Mouse (Mus musculus): ENCODE data around the gene Arsa. TPM values are rescaled to one million over a fixed set of nuclear protein-coding genes. Genes with fewer than 3 reads are reported as not detected.
A peak's percentile ranks its signal among the peaks of the same experiment; 100 is the strongest.

Arsa gene
- polyA plus RNA-seq, 1 experiment from 2014 or later, result 10.0 TPM

DNA sequence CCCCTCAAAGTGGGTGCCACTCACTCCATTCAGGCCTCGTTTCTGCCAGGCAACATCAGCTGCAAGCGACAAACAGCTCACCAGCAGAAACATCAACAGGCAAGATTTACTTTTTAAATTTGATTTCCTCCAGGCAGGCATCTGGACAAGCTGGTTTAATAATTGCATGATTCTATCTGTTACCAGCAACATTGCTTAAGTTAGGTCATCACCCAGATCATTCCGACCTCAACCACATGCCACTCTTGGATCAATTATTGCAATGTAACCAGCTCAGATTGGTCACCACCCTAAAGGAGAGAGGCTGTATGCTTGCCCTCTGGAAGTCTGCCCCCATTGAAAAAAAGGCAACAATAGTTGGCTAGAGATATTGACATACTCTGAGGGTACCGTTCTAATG is 5.7 kb downstream of the Arsa start:
- Histone ChIP-seq H3K4me1 (replicated peaks; ENCODE audit: control insufficient read depth, insufficient read depth, low read length) (0 out of 2 replicates have a peak, but pooled peaks cover 2% of the 10 kb centered on the region), H3K27me3 (ENCODE audit: control insufficient read depth, insufficient read depth, low read length) (no peaks in the 10 kb centered on the region), H3K27ac (ENCODE audit: low read depth, low read length) (no peak overlapping the region), H3K36me3 (ENCODE audit: control insufficient read depth, insufficient read depth, low read length) (no peaks in the 10 kb centered on the region), H3K9ac (ENCODE audit: low read depth, low read length) (no peak overlapping the region), H3K9me3 (ENCODE audit: control insufficient read depth, low read length) (no peaks in the 10 kb centered on the region), H3K4me3 (ENCODE audit: low read depth, low read length) (no peak overlapping the region), H3K4me2 (replicated peaks; ENCODE audit: low read depth, low read length) (no peak overlapping the region)
- 93% methylated on average over 4 of the region's 4 CpGs for WGBS
- ATAC-seq (ENCODE audit: low FRiP score) (no peak), DNase-seq (ENCODE audit: low spot score) (no peak)

GRCm38 (mm10) chr15:89468577-89468976 is 8.6 kb downstream of the Arsa start:
- 39% methylated on average over 2 of the region's 2 CpGs for WGBS
- H3K9me3 ChIP-seq (ENCODE audit: control insufficient read depth, low read length), result no peaks in the 10 kb centered on the region
- no peaks in the 10 kb centered on the region for H3K36me3 ChIP-seq (ENCODE audit: control insufficient read depth, insufficient read depth, low read length)
- H3K27ac ChIP-seq (ENCODE audit: low read depth, low read length), result no peak overlapping the region
- no peak overlapping the region for H3K4me3 ChIP-seq (ENCODE audit: low read depth, low read length)
- H3K27me3 ChIP-seq (ENCODE audit: control insufficient read depth, insufficient read depth, low read length), result no peaks in the 10 kb centered on the region
- H3K4me2 ChIP-seq (replicated peaks; ENCODE audit: low read depth, low read length), result no peak overlapping the region
- H3K4me1 ChIP-seq (replicated peaks; ENCODE audit: control insufficient read depth, insufficient read depth, low read length), result no peaks in the 10 kb centered on the region
- ATAC-seq (ENCODE audit: low FRiP score), result no peak
- H3K9ac ChIP-seq (ENCODE audit: low read depth, low read length), result no peak overlapping the region
- DNase-seq (ENCODE audit: low spot score), result peak; percentile 55

GRCm38 (mm10) chr15:89465052-89465451 is 12.2 kb downstream of the Arsa start:
- Histone ChIP-seq H3K27ac (ENCODE audit: low read depth, low read length) (no peak overlapping the region), H3K36me3 (ENCODE audit: control insufficient read depth, insufficient read depth, low read length) (peaks cover 7% of the 10 kb centered on the region; the same call in 1 of the 2 replicates), H3K4me1 (replicated peaks; ENCODE audit: control insufficient read depth, insufficient read depth, low read length) (no peaks in the 10 kb centered on the region), H3K27me3 (ENCODE audit: control insufficient read depth, insufficient read depth, low read length) (no peaks in the 10 kb centered on the region), H3K4me3 (ENCODE audit: low read depth, low read length) (no peak overlapping the region), H3K9ac (ENCODE audit: low read depth, low read length) (no peak overlapping the region), H3K4me2 (replicated peaks; ENCODE audit: low read depth, low read length) (no peak overlapping the region), H3K9me3 (ENCODE audit: control insufficient read depth, low read length) (no peaks in the 10 kb centered on the region)
- peak; percentile 57 for DNase-seq (ENCODE audit: low spot score)
- 13% methylated on average over 1 of the region's 1 CpGs for WGBS
- ATAC-seq (ENCODE audit: low FRiP score), result 0 out of 2 replicates have a peak, but pooled peaks have one; percentile 31

- ATAC-seq (ENCODE audit: low FRiP score) (no peak), DNase-seq (ENCODE audit: low spot score) (no peak)
- Histone ChIP-seq H3K4me2 (replicated peaks; ENCODE audit: low read depth, low read length) (no peak overlapping the region), H3K36me3 (ENCODE audit: control insufficient read depth, insufficient read depth, low read length) (peaks cover 7% of the 10 kb centered on the region; the same call in 1 of the 2 replicates), H3K4me3 (ENCODE audit: low read depth, low read length) (no peak overlapping the region), H3K27ac (ENCODE audit: low read depth, low read length) (no peak overlapping the region), H3K27me3 (ENCODE audit: control insufficient read depth, insufficient read depth, low read length) (no peaks in the 10 kb centered on the region), H3K9ac (ENCODE audit: low read depth, low read length) (no peak overlapping the region), H3K4me1 (replicated peaks; ENCODE audit: control insufficient read depth, insufficient read depth, low read length) (no peaks in the 10 kb centered on the region), H3K9me3 (ENCODE audit: control insufficient read depth, low read length) (no peaks in the 10 kb centered on the region)
- WGBS, result 67% methylated on average over 5 of the region's 5 CpGs
Measured at GRCm38 (mm10) chr15:89463334-89464235, 13.6 kb downstream of the Arsa start.

GRCm38 (mm10) chr15:89462176-89462575 is 15.0 kb downstream of the Arsa start:
- 80% methylated on average over 7 of the region's 7 CpGs for WGBS
- Histone ChIP-seq H3K9me3 (ENCODE audit: control insufficient read depth, low read length) (no peaks in the 10 kb centered on the region), H3K4me2 (replicated peaks; ENCODE audit: low read depth, low read length) (no peak overlapping the region), H3K27me3 (ENCODE audit: control insufficient read depth, insufficient read depth, low read length) (no peaks in the 10 kb centered on the region), H3K9ac (ENCODE audit: low read depth, low read length) (no peak overlapping the region), H3K4me1 (replicated peaks; ENCODE audit: control insufficient read depth, insufficient read depth, low read length) (no peaks in the 10 kb centered on the region), H3K36me3 (ENCODE audit: control insufficient read depth, insufficient read depth, low read length) (peaks cover 12% of the 10 kb centered on the region; the same call in 1 of the 2 replicates), H3K27ac (ENCODE audit: low read depth, low read length) (no peak overlapping the region), H3K4me3 (ENCODE audit: low read depth, low read length) (no peak overlapping the region)
- ATAC-seq (ENCODE audit: low FRiP score), result no peak
- DNase-seq (ENCODE audit: low spot score), result no peak

GRCm38 (mm10) chr15:89461321-89461720 is 15.9 kb downstream of the Arsa start:
- Histone ChIP-seq H3K9me3 (ENCODE audit: control insufficient read depth, low read length) (no peaks in the 10 kb centered on the region), H3K9ac (ENCODE audit: low read depth, low read length) (no peak overlapping the region), H3K4me2 (replicated peaks; ENCODE audit: low read depth, low read length) (no peak overlapping the region), H3K4me1 (replicated peaks; ENCODE audit: control insufficient read depth, insufficient read depth, low read length) (no peaks in the 10 kb centered on the region), H3K27ac (ENCODE audit: low read depth, low read length) (no peak overlapping the region), H3K36me3 (ENCODE audit: control insufficient read depth, insufficient read depth, low read length) (peaks cover 13% of the 10 kb centered on the region; the same call in 1 of the 2 replicates), H3K4me3 (ENCODE audit: low read depth, low read length) (no peak overlapping the region), H3K27me3 (ENCODE audit: control insufficient read depth, insufficient read depth, low read length) (no peaks in the 10 kb centered on the region)
- no peak for ATAC-seq (ENCODE audit: low FRiP score)
- DNase-seq (ENCODE audit: low spot score), result no peak
- 81% methylated on average over 15 of the region's 15 CpGs for WGBS

DNA sequence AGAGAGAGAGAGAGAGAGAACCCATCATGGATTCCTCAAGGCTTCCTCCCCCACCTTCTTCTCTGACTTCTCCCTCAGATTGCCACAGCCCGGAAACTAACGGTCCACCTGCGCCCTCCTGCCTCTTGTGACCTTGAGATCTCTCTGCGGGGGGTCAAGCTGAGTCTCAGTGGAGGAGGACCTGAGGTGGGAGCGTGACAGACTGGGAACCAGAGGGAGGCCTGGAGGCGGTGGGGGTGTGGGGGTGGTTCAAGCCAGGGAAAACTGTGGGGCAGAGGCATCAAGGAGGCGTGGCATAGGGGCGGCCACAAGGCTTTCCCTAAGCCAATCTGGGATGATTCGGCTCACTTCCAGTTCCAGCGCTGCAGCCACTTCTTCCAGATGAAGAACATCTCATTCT is 16.9 kb downstream of the Arsa start:
- WGBS, result 76% methylated on average over 10 of the region's 10 CpGs
- Histone ChIP-seq H3K27me3 (ENCODE audit: control insufficient read depth, insufficient read depth, low read length) (no peaks in the 10 kb centered on the region), H3K27ac (ENCODE audit: low read depth, low read length) (no peak overlapping the region), H3K4me3 (ENCODE audit: low read depth, low read length) (no peak overlapping the region), H3K36me3 (ENCODE audit: control insufficient read depth, insufficient read depth, low read length) (peaks cover 13% of the 10 kb centered on the region; the same call in 1 of the 2 replicates), H3K4me1 (replicated peaks; ENCODE audit: control insufficient read depth, insufficient read depth, low read length) (peaks cover 5% of the 10 kb centered on the region; the same call in 1 of the 2 replicates), H3K9ac (ENCODE audit: low read depth, low read length) (no peak overlapping the region), H3K4me2 (replicated peaks; ENCODE audit: low read depth, low read length) (no peak overlapping the region), H3K9me3 (ENCODE audit: control insufficient read depth, low read length) (no peaks in the 10 kb centered on the region)
- ATAC-seq (ENCODE audit: low FRiP score) (no peak), DNase-seq (ENCODE audit: low spot score) (no peak)

GRCm38 (mm10) chr15:89459821-89460220 is 17.4 kb downstream of the Arsa start:
- no peak overlapping the region for H3K4me3 ChIP-seq (ENCODE audit: low read depth, low read length)
- H3K27ac ChIP-seq (ENCODE audit: low read depth, low read length), result no peak overlapping the region
- 92% methylated on average over 7 of the region's 7 CpGs for WGBS
- no peak overlapping the region for H3K4me2 ChIP-seq (replicated peaks; ENCODE audit: low read depth, low read length)
- no peak overlapping the region for H3K9ac ChIP-seq (ENCODE audit: low read depth, low read length)
- H3K27me3 ChIP-seq (ENCODE audit: control insufficient read depth, insufficient read depth, low read length), result no peaks in the 10 kb centered on the region
- DNase-seq (ENCODE audit: low spot score) (no peak), ATAC-seq (ENCODE audit: low FRiP score) (no peak)
- H3K9me3 ChIP-seq (ENCODE audit: control insufficient read depth, low read length), result no peaks in the 10 kb centered on the region
- peaks cover 13% of the 10 kb centered on the region; the same call in 1 of the 2 replicates for H3K36me3 ChIP-seq (ENCODE audit: control insufficient read depth, insufficient read depth, low read length)
- H3K4me1 ChIP-seq (replicated peaks; ENCODE audit: control insufficient read depth, insufficient read depth, low read length), result peaks cover 8% of the 10 kb centered on the region; the same call in 1 of the 2 replicates

DNA sequence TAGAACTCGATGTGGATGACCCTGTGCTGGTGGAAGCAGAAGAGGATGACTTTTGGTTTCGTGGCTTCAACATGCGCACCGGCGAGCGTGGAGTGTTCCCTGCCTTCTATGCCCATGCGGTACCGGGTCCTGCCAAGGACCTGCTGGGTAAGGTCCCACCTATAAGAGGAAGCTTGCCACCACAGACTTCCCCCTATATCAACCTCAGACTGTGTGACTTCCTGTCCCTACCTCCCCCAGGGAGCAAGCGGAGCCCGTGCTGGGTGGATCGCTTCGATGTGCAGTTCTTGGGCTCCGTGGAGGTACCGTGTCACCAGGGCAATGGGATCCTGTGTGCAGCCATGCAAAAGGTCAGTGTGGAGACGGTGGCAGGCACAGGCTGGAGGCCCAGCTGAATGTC is 18.3 kb downstream of the Arsa start:
- Histone ChIP-seq H3K27ac (ENCODE audit: low read depth, low read length) (no peak overlapping the region), H3K9me3 (ENCODE audit: control insufficient read depth, low read length) (no peaks in the 10 kb centered on the region), H3K36me3 (ENCODE audit: control insufficient read depth, insufficient read depth, low read length) (peaks cover 13% of the 10 kb centered on the region; the same call in 1 of the 2 replicates), H3K4me3 (ENCODE audit: low read depth, low read length) (no peak overlapping the region), H3K4me1 (replicated peaks; ENCODE audit: control insufficient read depth, insufficient read depth, low read length) (peaks cover 8% of the 10 kb centered on the region; the same call in 1 of the 2 replicates), H3K27me3 (ENCODE audit: control insufficient read depth, insufficient read depth, low read length) (no peaks in the 10 kb centered on the region), H3K4me2 (replicated peaks; ENCODE audit: low read depth, low read length) (no peak overlapping the region), H3K9ac (ENCODE audit: low read depth, low read length) (no peak overlapping the region)
- WGBS, result 92% methylated on average over 15 of the region's 15 CpGs
- no peak for ATAC-seq (ENCODE audit: low FRiP score)
- DNase-seq (ENCODE audit: low spot score), result no peak

Measured in hindbrain, embryonic 11.5 days (tissue).